Mouse (Mus musculus): ENCODE measurements around the gene Myl3. TPM values are rescaled to one million over a fixed set of nuclear protein-coding genes. Genes with fewer than 3 reads are reported as not detected.

Myl3 gene
- total and polyA plus RNA-seq, 3 experiments, result not detected

DNA sequence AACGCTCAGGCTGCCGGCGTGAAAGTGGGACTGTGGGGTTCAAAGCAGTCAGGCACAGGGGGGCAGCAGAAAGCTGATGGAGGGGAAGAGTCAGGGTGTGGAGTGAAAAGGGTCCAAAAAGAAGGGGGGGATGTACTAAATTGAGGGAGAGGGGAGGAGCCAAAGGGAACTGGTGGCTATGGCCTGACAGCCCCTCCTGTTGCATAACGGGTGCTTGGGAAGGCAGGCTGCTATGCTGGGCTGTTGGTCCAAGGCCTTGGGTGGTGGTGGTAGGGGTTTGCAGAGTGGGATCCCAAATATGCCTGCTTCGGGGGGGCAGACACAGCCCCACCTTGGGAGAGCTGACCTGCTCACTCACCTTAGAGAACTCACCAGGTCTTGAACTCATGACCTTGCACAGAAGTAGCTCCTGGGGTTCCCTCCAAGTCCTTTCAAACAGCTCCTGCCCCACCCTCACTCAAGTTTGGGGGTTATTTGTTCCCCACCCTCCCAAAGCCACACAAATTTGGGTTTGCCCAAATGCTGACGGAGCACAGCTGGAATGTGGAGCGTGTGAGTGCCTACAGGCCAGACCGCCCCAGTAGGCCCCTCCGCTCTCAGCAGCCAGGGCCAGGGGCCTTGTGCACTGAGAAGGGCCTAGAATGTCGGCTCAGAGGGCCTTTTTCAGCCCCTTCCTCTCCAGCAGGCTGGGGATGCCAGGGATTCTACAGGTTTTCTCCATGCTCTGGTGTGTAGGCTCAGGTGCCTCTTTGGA is 33.8 kb downstream of the Myl3 start:
- H3K4me1 ChIP-seq (ENCODE audit: control insufficient read depth in 1 of 2, insufficient read depth in 2 of 2, low read length in 2 of 2), result 0 out of 4 replicates have a peak, but pooled peaks cover 0 to under 1% of the 10 kb centered on the region in 2 experiments
- peaks cover 0 to 1% of the 10 kb centered on the region in 2 experiments; a peak in 3 of 4 replicates for H3K27me3 ChIP-seq (ENCODE audit: control insufficient read depth in 1 of 2, insufficient read depth in 2 of 2, low read length in 2 of 2)
- no peaks in the 10 kb centered on the region for H3K79me2 ChIP-seq (ENCODE audit: control insufficient read depth, insufficient read depth, low read length, poor library complexity)
- no peak for DNase-seq (ENCODE audit: low read depth, low spot score)
- H3K9me3 ChIP-seq (replicated peaks; ENCODE audit: insufficient read depth, low read length), result no peaks in the 10 kb centered on the region
- H3K27ac ChIP-seq (ENCODE audit: control insufficient read depth, low read depth, low read length), result no peak overlapping the region
- no peaks in the 10 kb centered on the region for H3K36me3 ChIP-seq (ENCODE audit: control insufficient read depth in 1 of 2, insufficient read depth in 2 of 2, low read length in 2 of 2)
- H3K9ac ChIP-seq (ENCODE audit: control insufficient read depth, low read depth, low read length, poor library complexity, severe bottlenecking), result no peak overlapping the region
- no peak overlapping the region for H3K4me3 ChIP-seq (ENCODE audit: control insufficient read depth in 1 of 2, insufficient read depth in 1 of 2, low read depth in 2 of 2, low read length in 2 of 2)
- TF ChIP-seq BHLHE40 (IDR thresholded peaks at IDR 0.05; ENCODE audit: borderline replicate concordance, low read depth, low read length), result no peak
- no peak for TF ChIP-seq ELF1 (IDR thresholded peaks at IDR 0.05; ENCODE audit: low read depth, low read length)
- no peak for TF ChIP-seq TBP (IDR thresholded peaks at IDR 0.05; ENCODE audit: low read depth, low read length)
- no peak for TF ChIP-seq MAFK (IDR thresholded peaks at IDR 0.05; ENCODE audit: borderline replicate concordance, low read depth, low read length)
- TF ChIP-seq MAX (IDR thresholded peaks at IDR 0.05; ENCODE audit: low read length), result no peak
- no peak for TF ChIP-seq ETS1 (IDR thresholded peaks at IDR 0.05; ENCODE audit: low read depth, low read length)
- TF ChIP-seq MXI1 (IDR thresholded peaks at IDR 0.05; ENCODE audit: low read depth, low read length), result no peak
- no peak for TF ChIP-seq RAD21 (IDR thresholded peaks at IDR 0.05; ENCODE audit: low read depth, low read length)
- TF ChIP-seq TCF12 (IDR thresholded peaks at IDR 0.05; ENCODE audit: low read depth, low read length), result no peak
- no peak for TF ChIP-seq SMC3 (IDR thresholded peaks at IDR 0.05; ENCODE audit: low read depth, low read length)
- no peak for TF ChIP-seq POLR2AphosphoS5 (IDR thresholded peaks at IDR 0.05; ENCODE audit: borderline replicate concordance, low read depth, low read length)
- no peak for TF ChIP-seq ZMIZ1 (IDR thresholded peaks at IDR 0.05; ENCODE audit: low read depth, low read length)

DNA sequence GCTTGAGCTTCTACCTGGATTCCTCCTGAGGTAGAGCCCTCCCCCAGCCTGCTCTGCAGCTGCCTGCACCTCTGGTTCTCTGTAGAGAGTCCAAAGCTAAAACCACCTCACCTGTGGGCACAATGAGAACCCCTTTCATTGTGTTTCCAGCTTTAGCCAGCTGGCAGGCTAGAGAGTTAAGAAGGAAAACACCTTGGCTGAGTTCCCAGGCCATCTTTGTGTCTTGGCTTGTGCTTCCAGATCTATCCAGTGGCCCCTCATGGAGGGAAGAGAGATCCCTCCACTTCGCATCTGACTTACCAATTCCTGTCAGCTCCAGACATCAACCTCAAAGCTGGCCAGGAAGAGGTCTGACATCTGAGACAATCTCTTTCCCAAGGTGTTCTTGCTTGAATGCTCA is 36.4 kb downstream of the Myl3 start:
- Histone ChIP-seq H3K36me3 (ENCODE audit: control insufficient read depth in 1 of 2, insufficient read depth in 2 of 2, low read length in 2 of 2) (no peaks in the 10 kb centered on the region), H3K4me1 (ENCODE audit: control insufficient read depth in 1 of 2, insufficient read depth in 2 of 2, low read length in 2 of 2) (peaks cover 0 to 5% of the 10 kb centered on the region in 2 experiments; a peak in 1 of 4 replicates), H3K79me2 (ENCODE audit: control insufficient read depth, insufficient read depth, low read length, poor library complexity) (no peaks in the 10 kb centered on the region), H3K9ac (ENCODE audit: control insufficient read depth, low read depth, low read length, poor library complexity, severe bottlenecking) (no peak overlapping the region), H3K9me3 (replicated peaks; ENCODE audit: insufficient read depth, low read length) (no peaks in the 10 kb centered on the region), H3K27me3 (ENCODE audit: control insufficient read depth in 1 of 2, insufficient read depth in 2 of 2, low read length in 2 of 2) (peaks cover 0 to 1% of the 10 kb centered on the region in 2 experiments; a peak in 3 of 4 replicates), H3K4me3 (ENCODE audit: control insufficient read depth in 1 of 2, insufficient read depth in 1 of 2, low read depth in 2 of 2, low read length in 2 of 2) (no peak overlapping the region), H3K27ac (ENCODE audit: control insufficient read depth, low read depth, low read length) (no peak overlapping the region)
- TF ChIP-seq EP300 (IDR thresholded peaks at IDR 0.05; ENCODE audit: low read depth in 1 of 2, low read length in 2 of 2) (no peak), TCF12 (IDR thresholded peaks at IDR 0.05; ENCODE audit: low read depth, low read length) (no peak), JUND (IDR thresholded peaks at IDR 0.05; ENCODE audit: low read depth, low read length) (no peak)
- no peak for DNase-seq (ENCODE audit: low read depth, low spot score)
